Mouse (Mus musculus) G1E-ER4 (cell line): Measurements from ENCODE around the gene Pank1. TPM values are rescaled to one million over a fixed set of nuclear protein-coding genes. Genes with fewer than 3 reads are reported as not detected.

Source experiments
- GATA1 ChIP-seq: IDR thresholded peaks from one replicate; pipeline ENCODE4 v1.8.0; 2012; ENCODE audit warnings: low read length, inconsistent platforms
- polyA plus RNA-seq: library from polyadenylated mRNA; stranded (reverse); fragments of >175 nt; gene quantifications from 2 replicates; pipeline ENCODE4 v1.2.3, GENCODE M21; 2012

Pank1 gene
- polyA plus RNA-seq, 1 experiment: 2.5 TPM

DNA sequence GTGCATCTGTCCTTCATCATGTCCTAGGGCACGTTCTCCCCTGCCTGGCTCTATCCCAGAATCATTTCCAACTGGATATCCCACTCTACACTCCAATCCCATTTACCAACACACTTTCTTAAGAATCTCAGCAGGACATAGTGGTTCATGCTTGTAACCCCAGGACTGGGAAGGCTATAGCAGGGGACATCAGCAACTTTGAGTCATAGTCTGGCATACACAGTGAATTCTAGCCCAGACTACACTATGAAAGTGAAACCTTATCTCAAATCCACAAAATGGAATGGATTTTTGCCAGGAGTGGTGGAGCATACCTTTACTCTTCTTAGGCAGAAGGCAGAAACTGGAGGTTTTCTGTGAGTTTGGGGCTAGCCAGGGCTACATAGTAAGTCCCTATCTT, 12.3 kb upstream of the Pank1 start:
- no peak for TF ChIP-seq GATA1

GRCm38 (mm10) chr19:34890981-34891380, 11.7 kb upstream of the Pank1 start:
- TF ChIP-seq GATA1: no peak

DNA sequence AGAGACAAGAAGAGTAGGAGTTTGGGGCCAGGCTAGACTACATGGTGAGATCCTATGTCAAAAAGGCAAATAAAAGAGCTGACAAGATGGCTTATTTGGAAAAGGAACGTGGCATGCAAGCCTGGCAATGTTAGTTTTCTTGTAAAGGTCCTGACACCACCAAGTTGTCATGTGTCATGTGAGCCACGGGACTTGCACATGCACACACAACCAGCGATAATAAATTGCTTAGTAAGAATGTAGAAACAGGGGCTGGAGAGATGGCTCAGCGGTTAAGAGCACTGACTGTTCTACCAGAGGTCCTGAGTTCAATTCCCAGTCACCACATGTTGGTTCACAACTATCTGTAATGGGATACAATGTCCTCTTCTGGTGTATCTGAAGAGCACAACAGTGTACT, 7.1 kb upstream of the Pank1 start:
- no peak for TF ChIP-seq GATA1

GRCm38 (mm10) chr19:34883526-34884224, 4.4 kb upstream of the Pank1 start:
- no peak for TF ChIP-seq GATA1

DNA sequence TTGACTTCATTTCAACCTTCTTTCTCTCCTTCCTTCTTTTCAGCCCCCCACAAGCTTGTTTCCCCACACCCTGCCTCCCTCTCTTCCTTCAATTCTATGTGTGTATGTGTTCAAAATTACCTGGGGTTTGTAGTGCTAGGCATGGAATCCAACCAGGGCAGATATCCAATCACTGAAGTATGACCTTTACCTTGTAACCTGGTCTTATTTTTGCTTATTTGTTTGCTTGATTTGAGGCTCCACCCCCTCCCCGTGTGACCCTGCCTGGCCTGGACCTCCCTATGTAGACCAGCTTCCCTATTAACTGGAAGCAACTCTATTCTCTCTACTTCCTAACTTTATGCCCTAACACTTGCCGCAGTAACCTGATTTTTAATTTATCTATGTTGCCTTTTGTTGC, 3.2 kb upstream of the Pank1 start:
- TF ChIP-seq GATA1: no peak

DNA sequence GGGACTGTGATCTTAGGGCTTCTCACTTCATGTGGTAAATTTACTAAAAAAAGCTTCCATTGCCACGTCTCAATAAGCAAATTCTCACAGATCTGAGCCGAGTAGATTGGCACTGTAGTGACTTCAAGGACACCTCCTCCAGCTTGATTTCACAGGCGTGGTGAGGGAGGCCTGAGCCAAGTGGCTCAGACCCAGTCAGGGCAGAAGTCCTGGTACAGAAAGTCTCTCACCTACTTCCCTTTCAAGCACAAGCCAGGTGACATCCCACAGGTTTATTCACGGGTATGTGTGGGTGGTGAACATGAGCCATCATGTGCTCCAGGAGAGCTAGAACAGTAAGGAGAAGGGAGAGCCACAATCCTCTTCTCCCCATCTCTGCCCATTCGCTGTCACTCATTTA, 1.9 kb upstream of the Pank1 start:
- no peak for TF ChIP-seq GATA1

- no peak for TF ChIP-seq GATA1
Observed at GRCm38 (mm10) chr19:34879624-34880023, 369 bp upstream of the Pank1 start.

GRCm38 (mm10) chr19:34877898-34878602, 1.2 kb downstream of the Pank1 start:
- TF ChIP-seq GATA1: no peak

GRCm38 (mm10) chr19:34876676-34877075, 2.6 kb downstream of the Pank1 start:
- no peak for TF ChIP-seq GATA1

DNA sequence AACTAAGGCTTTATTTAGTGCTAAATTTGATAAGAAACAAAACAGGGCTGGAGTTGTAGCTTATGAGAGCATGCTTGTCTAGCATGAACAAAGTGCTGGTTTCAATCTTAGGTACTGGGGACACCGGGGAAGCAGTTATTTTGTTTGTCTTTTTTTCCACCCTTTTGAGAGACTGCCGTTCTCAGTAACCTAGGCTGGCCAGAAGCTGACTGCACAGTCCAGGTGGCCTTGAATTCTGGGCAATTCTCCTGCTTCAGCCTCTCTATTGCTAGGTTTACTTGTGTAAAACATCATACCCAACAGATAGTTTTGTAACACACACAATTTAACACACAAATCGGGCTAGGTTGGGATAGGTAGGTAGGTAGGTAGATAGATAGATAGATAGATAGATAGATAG, 9.9 kb downstream of the Pank1 start:
- no peak for TF ChIP-seq GATA1

- TF ChIP-seq GATA1: no peak
Observed at GRCm38 (mm10) chr19:34868093-34868741, 11.0 kb downstream of the Pank1 start.

GRCm38 (mm10) chr19:34863737-34864136, 15.5 kb downstream of the Pank1 start:
- no peak for TF ChIP-seq GATA1

GRCm38 (mm10) chr19:34856021-34856651, 23.1 kb downstream of the Pank1 start:
- no peak for TF ChIP-seq GATA1

DNA sequence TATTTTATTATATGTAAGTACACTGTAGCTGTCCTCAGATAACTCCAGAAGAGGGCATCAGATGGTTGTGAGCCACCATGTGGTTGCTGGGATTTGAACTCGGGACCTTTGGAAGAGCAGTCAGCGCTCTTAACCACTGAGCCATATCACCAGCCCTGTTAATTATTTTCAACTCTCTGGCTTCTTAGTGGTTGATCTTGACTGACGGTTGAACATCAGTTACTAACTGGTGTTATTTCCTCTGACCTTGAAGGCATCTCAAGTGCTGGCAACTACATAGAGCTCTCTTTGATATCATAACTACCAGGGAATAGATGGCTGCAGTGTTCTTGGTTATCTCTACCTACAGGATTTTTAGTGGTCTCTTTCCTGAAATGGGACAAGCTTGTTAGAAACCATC, 28.1 kb downstream of the Pank1 start:
- TF ChIP-seq GATA1: no peak

DNA sequence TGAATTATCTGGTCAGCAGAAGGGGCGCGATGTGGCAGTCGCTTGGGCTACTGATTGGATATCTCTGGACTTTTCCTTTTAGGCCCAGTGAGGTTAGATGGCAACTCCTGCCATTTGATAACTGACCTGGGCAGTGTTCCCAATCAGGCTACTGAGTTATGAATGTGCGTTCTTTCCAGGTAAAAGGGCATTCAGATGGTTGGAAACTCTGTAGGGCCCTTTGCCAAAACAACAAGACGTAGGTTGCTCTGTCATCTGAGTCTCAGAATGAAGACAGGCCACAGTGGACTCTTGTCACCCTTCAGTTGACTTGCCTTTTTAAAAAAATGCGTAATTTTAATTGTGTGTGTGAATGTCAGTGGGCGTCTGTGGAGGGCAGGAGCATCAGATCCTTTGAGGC, 29.8 kb downstream of the Pank1 start:
- TF ChIP-seq GATA1: no peak

GRCm38 (mm10) chr19:34848164-34848563, 31.1 kb downstream of the Pank1 start:
- no peak for TF ChIP-seq GATA1
